In the genomic region with DNA sequence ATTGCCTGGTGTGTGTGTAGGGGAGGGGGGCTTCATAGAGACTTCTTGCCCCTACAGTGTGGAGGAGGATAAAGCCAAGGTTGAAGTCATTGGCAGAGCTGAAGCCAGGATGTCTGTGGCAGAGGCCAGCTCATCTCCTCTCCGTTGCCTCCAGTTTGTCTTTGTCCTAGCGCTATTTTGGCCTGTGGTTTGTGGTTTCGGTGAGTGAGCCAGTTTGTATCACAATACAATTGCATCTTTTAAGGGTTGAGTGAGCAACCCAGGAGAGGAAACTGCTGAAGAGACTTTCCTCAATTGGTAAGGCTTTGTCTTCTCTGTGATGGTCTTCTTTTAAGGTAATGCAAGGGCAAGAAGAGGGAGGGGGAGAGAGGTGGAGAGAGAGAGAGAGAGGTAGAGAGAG, we compare ENCODE assay signal across 9 mouse cellular contexts.
A peak's percentile ranks its signal among the peaks of the same experiment; 100 is the strongest.
DNase-seq lines count a peak whose midpoint lies in the region; ATAC-seq and TF ChIP-seq lines count a peak whose summit lies in the region.
"Had no signal": no experiment of that assay in that cellular context is flagged by ENCODE, and none has a peak within 500 bp of the region (broad histone marks: within the 10 kb centered on the region; RNA-seq: fewer than 3 reads in every experiment).

No protein-coding gene starts in this region.

- H3K9me3 ChIP-seq in lung, embryonic 15.5 days: no peaks in the 10 kb centered on the region

- H3K9ac ChIP-seq in lung, embryonic 15.5 days: no peak overlapping the region

- no peaks in the 10 kb centered on the region for H3K27me3 ChIP-seq in lung, embryonic 15.5 days

- no peak for DNase-seq in lung, postnatal 4 days
- peak; percentile 31 for DNase-seq in ES-CJ7 (ENCODE audit: low read depth, low spot score)
- no peak for DNase-seq in left cerebral cortex, adult 9 months (ENCODE audit: low spot score in 2 of 2)

- no peak for ATAC-seq in lung, embryonic 15.5 days (ENCODE audit: borderline replicate concordance, extremely low read depth, low FRiP score, low TSS enrichment)
- ATAC-seq in megakaryocyte, adult 5-6 weeks (ENCODE audit: poor library complexity, severe bottlenecking): peak; percentile 65
- ATAC-seq in erythroblast, adult 5-6 weeks (replicated peaks; ENCODE audit: low FRiP score, poor library complexity, severe bottlenecking): no peak
- no peak for ATAC-seq in erythroid progenitor cell, adult 5-6 weeks (replicated peaks; ENCODE audit: low FRiP score, poor library complexity, severe bottlenecking)

- no peak overlapping the region for H3K4me3 ChIP-seq in lung, embryonic 15.5 days
- no peak overlapping the region for H3K4me3 ChIP-seq in embryonic fibroblast, embryonic 13.5 days (ENCODE audit: insufficient read depth, low read length)

- 0 out of 2 replicates have a peak, but pooled peaks cover 4% of the 10 kb centered on the region for H3K36me3 ChIP-seq in lung, embryonic 15.5 days

- H3K4me1 ChIP-seq in lung, embryonic 15.5 days: peaks cover 37% of the 10 kb centered on the region
- H3K4me1 ChIP-seq in embryonic fibroblast, embryonic 13.5 days (ENCODE audit: control insufficient read depth, insufficient read depth, low read length): peaks cover 29% of the 10 kb centered on the region

- no peak overlapping the region for H3K4me2 ChIP-seq in lung, embryonic 15.5 days
- H3K4me2 ChIP-seq: heart, embryonic 11.5 days had no signal

- 92% methylated on average over 3 of the region's 3 CpGs for WGBS in lung, embryonic 15.5 days

- no peak for TF ChIP-seq POLR2A in embryonic fibroblast, embryonic 13.5 days (IDR thresholded peaks at IDR 0.05; ENCODE audit: low read depth, low read length)

- TF ChIP-seq CTCF in embryonic fibroblast, embryonic 13.5 days (IDR thresholded peaks at IDR 0.05; ENCODE audit: borderline replicate concordance, insufficient read depth, low read length): no peak

- 0 out of 2 replicates have a peak overlapping the region, but pooled peaks have one; percentile 37 for H3K27ac ChIP-seq in lung, embryonic 15.5 days
- peak overlapping the region; percentile 94 for H3K27ac ChIP-seq in embryonic fibroblast, embryonic 13.5 days (ENCODE audit: insufficient read depth, low read length)
